Comparison of ENCODE assay signal across 37 mouse cellular contexts in the genomic region with DNA sequence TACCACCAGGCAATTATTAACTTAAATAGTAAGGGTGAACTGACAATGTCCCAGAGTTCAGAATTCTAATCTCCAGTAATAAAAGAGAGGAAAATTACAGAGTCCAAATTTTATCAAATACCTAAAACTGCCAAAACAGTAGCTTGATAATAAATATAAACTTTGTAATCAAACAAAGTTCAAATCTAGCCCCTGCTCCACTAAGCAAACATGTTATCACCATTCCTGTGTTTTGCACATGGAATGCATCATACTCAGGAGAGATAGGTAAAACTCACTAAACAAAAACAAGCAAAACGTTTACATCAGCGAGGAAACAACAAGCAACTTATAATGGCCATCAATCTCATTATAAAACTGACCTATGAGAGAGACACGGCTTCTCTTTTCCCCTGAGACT. TPM values are rescaled to one million over a fixed set of nuclear protein-coding genes. Genes with fewer than 3 reads are reported as not detected.
"Had no signal": no experiment of that assay in that cellular context is flagged by ENCODE, and none has a peak within 500 bp of the region (broad histone marks: within the 10 kb centered on the region; RNA-seq: fewer than 3 reads in every experiment).

No protein-coding gene starts in this region.

- H3K27me3 ChIP-seq: embryonic facial prominence, embryonic 12.5 days; embryonic facial prominence, embryonic 13.5 days; embryonic facial prominence, embryonic 15.5 days; forebrain, embryonic 12.5 days; forebrain, embryonic 13.5 days; forebrain, embryonic 15.5 days had no signal

- DNase-seq: cerebellum, adult 18-20 months; cerebellum, adult 2 months; cerebellum, adult 8-10 months; cerebellum, adult 9-10 months; cerebellum, adult 9-11 months; cerebellum, postnatal 10 days; cerebellum, postnatal 14 days; cerebellum, postnatal 25 days; cerebellum, postnatal 36 days; embryo, embryonic 11 days; forebrain, postnatal 0 days; gastrocnemius, adult 2 months; gastrocnemius, postnatal 10 days; gastrocnemius, postnatal 14 days; gastrocnemius, postnatal 25 days; gastrocnemius, postnatal 36 days had no signal

- H3K4me1 ChIP-seq: embryonic facial prominence, embryonic 10.5 days; embryonic facial prominence, embryonic 12.5 days; embryonic facial prominence, embryonic 13.5 days; embryonic facial prominence, embryonic 15.5 days; forebrain, embryonic 10.5 days; forebrain, embryonic 12.5 days; forebrain, embryonic 13.5 days; forebrain, embryonic 15.5 days had no signal

- H3K4me2 ChIP-seq: embryonic facial prominence, embryonic 12.5 days; embryonic facial prominence, embryonic 13.5 days; embryonic facial prominence, embryonic 15.5 days; forebrain, embryonic 12.5 days; forebrain, embryonic 13.5 days; forebrain, embryonic 15.5 days had no signal

- H3K27ac ChIP-seq: embryonic facial prominence, embryonic 10.5 days; embryonic facial prominence, embryonic 12.5 days; embryonic facial prominence, embryonic 13.5 days; embryonic facial prominence, embryonic 15.5 days; forebrain, embryonic 10.5 days; forebrain, embryonic 12.5 days; forebrain, embryonic 13.5 days; forebrain, embryonic 15.5 days; gastrocnemius, adult 2 months had no signal

- H3K36me3 ChIP-seq: embryonic facial prominence, embryonic 10.5 days; embryonic facial prominence, embryonic 12.5 days; embryonic facial prominence, embryonic 13.5 days; embryonic facial prominence, embryonic 15.5 days; forebrain, embryonic 10.5 days; forebrain, embryonic 12.5 days; forebrain, embryonic 15.5 days had no signal

- ATAC-seq: forebrain, embryonic 13.5 days; forebrain, embryonic 14.5 days; forebrain, embryonic 15.5 days; forebrain, embryonic 16.5 days; forebrain, postnatal 0 days had no signal

- H3K9ac ChIP-seq: embryonic facial prominence, embryonic 12.5 days; embryonic facial prominence, embryonic 13.5 days; embryonic facial prominence, embryonic 15.5 days; forebrain, embryonic 12.5 days; forebrain, embryonic 13.5 days; forebrain, embryonic 15.5 days; forebrain, postnatal 0 days had no signal

- H3K4me3 ChIP-seq: embryonic facial prominence, embryonic 10.5 days; embryonic facial prominence, embryonic 12.5 days; embryonic facial prominence, embryonic 13.5 days; embryonic facial prominence, embryonic 15.5 days; erythroblast, embryonic 14.5 days; forebrain, embryonic 10.5 days; forebrain, embryonic 12.5 days; forebrain, embryonic 13.5 days; forebrain, embryonic 15.5 days; gastrocnemius, adult 2 months had no signal

- H3K9me3 ChIP-seq: embryonic facial prominence, embryonic 10.5 days; embryonic facial prominence, embryonic 12.5 days; embryonic facial prominence, embryonic 13.5 days; embryonic facial prominence, embryonic 15.5 days; forebrain, embryonic 10.5 days; forebrain, embryonic 12.5 days; forebrain, embryonic 13.5 days; forebrain, embryonic 15.5 days had no signal

RNA-seq across cellular contexts. Expression of gene Adh4, which starts 5.1 kb away (rescaled TPM):
- total RNA-seq: common myeloid progenitor, adult 5-6 weeks; forebrain, postnatal 0 days; gastrocnemius, adult 18-20 months; gastrocnemius, adult 2 months; gastrocnemius, adult 8-10 months; gastrocnemius, postnatal 10 days; gastrocnemius, postnatal 14 days; gastrocnemius, postnatal 25 days; gastrocnemius, postnatal 36 days; gastrocnemius, postnatal 4 days; granulocyte monocyte progenitor cell, adult 5-6 weeks had no signal
- polyA plus RNA-seq: cerebellum, adult 2 months; cortical plate, adult 2 months; embryonic facial prominence, embryonic 10.5 days; embryonic facial prominence, embryonic 11.5 days; embryonic facial prominence, embryonic 12.5 days; embryonic facial prominence, embryonic 13.5 days; embryonic facial prominence, embryonic 14.5 days; embryonic facial prominence, embryonic 15.5 days; erythroblast, embryonic 14.5 days; forebrain, embryonic 10.5 days; forebrain, embryonic 11.5 days; forebrain, embryonic 12.5 days; forebrain, embryonic 13.5 days; forebrain, embryonic 14.5 days; forebrain, embryonic 15.5 days; forebrain, embryonic 16.5 days; forebrain, postnatal 0 days; frontal cortex, adult 2 months had no signal
